Mouse (Mus musculus): Measurements from ENCODE around the gene Gm49373. TPM values are rescaled to one million over a fixed set of nuclear protein-coding genes. Genes with fewer than 3 reads are reported as not detected.

Gene Gm49373
- total and polyA plus RNA-seq, 3 experiments: 0.27 to 0.30 TPM; not detected in 1

GRCm38 (mm10) chr9:21034481-21035085 lies 38.3 kb downstream of the Gm49373 start:
- no peak overlapping the region for H3K27ac ChIP-seq
- H3K79me2 ChIP-seq (replicated peaks; ENCODE audit: control insufficient read depth, insufficient read depth, low read length): no peaks in the 10 kb centered on the region
- WGBS: 13% methylated on average over 17 of the region's 17 CpGs
- H3K36me3 ChIP-seq (ENCODE audit: control insufficient read depth, insufficient read depth, low read length): no peaks in the 10 kb centered on the region
- TF ChIP-seq POLR2A (IDR thresholded peaks at IDR 0.05; ENCODE audit: insufficient read depth, low read depth, low read length): no peak
- no peak for TF ChIP-seq EP300 (IDR thresholded peaks at IDR 0.05; ENCODE audit: insufficient read depth, low read depth, low read length)
- no peak for TF ChIP-seq CTCF (IDR thresholded peaks at IDR 0.05)
- peaks cover 11% of the 10 kb centered on the region for H3K27me3 ChIP-seq (ENCODE audit: control insufficient read depth, insufficient read depth, low read length)
- no peak overlapping the region for H3K4me3 ChIP-seq
- H3K9ac ChIP-seq (ENCODE audit: low read depth, low read length): no peak overlapping the region
- peaks cover 3% of the 10 kb centered on the region for H3K4me1 ChIP-seq (ENCODE audit: control insufficient read depth, insufficient read depth, low read length)
- intact Hi-C loops (cut with DNase I): loop anchor here (5.0 kb wide), 2 partner anchors 38 to 58 kb away; partner anchors contain the start of genes Fdx1l, Gm38431, Gm49373 and Raver1
- no peak for DNase-seq

- TF ChIP-seq CTCF (IDR thresholded peaks at IDR 0.05): no peak
- no peak for TF ChIP-seq POLR2A (IDR thresholded peaks at IDR 0.05; ENCODE audit: insufficient read depth, low read depth, low read length)
- TF ChIP-seq EP300 (IDR thresholded peaks at IDR 0.05; ENCODE audit: insufficient read depth, low read depth, low read length): no peak
- Histone ChIP-seq H3K4me3 (peak overlapping the region; percentile 73), H3K36me3 (ENCODE audit: control insufficient read depth, insufficient read depth, low read length) (no peaks in the 10 kb centered on the region), H3K9ac (ENCODE audit: low read depth, low read length) (peak overlapping the region; percentile 28), H3K27me3 (ENCODE audit: control insufficient read depth, insufficient read depth, low read length) (peaks cover 11% of the 10 kb centered on the region), H3K27ac (no peak overlapping the region), H3K4me1 (ENCODE audit: control insufficient read depth, insufficient read depth, low read length) (peaks cover 3% of the 10 kb centered on the region), H3K79me2 (replicated peaks; ENCODE audit: control insufficient read depth, insufficient read depth, low read length) (no peaks in the 10 kb centered on the region)
- intact Hi-C loops (cut with DNase I): loop anchor here (5.0 kb wide), 2 partner anchors 39 to 59 kb away; partner anchors contain the start of genes Fdx1l, Gm38431, Gm49373 and Raver1
- WGBS: under 1% methylated on average over 34 of the region's 34 CpGs
- DNase-seq: peak; percentile 88 to 89
Measured at GRCm38 (mm10) chr9:21033136-21033535, 39.8 kb downstream of the Gm49373 start.

- Histone ChIP-seq H3K4me3 (peak overlapping the region; percentile 73), H3K9ac (ENCODE audit: low read depth, low read length) (no peak overlapping the region), H3K27ac (no peak overlapping the region), H3K79me2 (replicated peaks; ENCODE audit: control insufficient read depth, insufficient read depth, low read length) (no peaks in the 10 kb centered on the region), H3K36me3 (ENCODE audit: control insufficient read depth, insufficient read depth, low read length) (no peaks in the 10 kb centered on the region), H3K27me3 (ENCODE audit: control insufficient read depth, insufficient read depth, low read length) (peaks cover 11% of the 10 kb centered on the region), H3K4me1 (ENCODE audit: control insufficient read depth, insufficient read depth, low read length) (peaks cover 3% of the 10 kb centered on the region)
- intact Hi-C loops (cut with DNase I): loop anchor here (5.0 kb wide), 2 partner anchors 40 to 60 kb away; partner anchors contain the start of genes Fdx1l, Gm38431, Gm49373 and Raver1
- WGBS: 4% methylated on average over 7 of the region's 7 CpGs
- no peak for DNase-seq
- TF ChIP-seq EP300 (IDR thresholded peaks at IDR 0.05; ENCODE audit: insufficient read depth, low read depth, low read length): no peak
- no peak for TF ChIP-seq CTCF (IDR thresholded peaks at IDR 0.05)
- TF ChIP-seq POLR2A (IDR thresholded peaks at IDR 0.05; ENCODE audit: insufficient read depth, low read depth, low read length): no peak
Measured at GRCm38 (mm10) chr9:21032491-21032890, 40.4 kb downstream of the Gm49373 start.

- intact Hi-C loops (cut with DNase I): loop anchor here (5.0 kb wide), 2 partner anchors 40 to 60 kb away; partner anchors contain the start of genes Fdx1l, Gm38431, Gm49373 and Raver1
- Histone ChIP-seq H3K9ac (ENCODE audit: low read depth, low read length) (peak within 1 kb of the TSS; percentile 28), H3K36me3 (ENCODE audit: control insufficient read depth, insufficient read depth, low read length) (no peaks in the 10 kb centered on the region), H3K79me2 (replicated peaks; ENCODE audit: control insufficient read depth, insufficient read depth, low read length) (no peaks in the 10 kb centered on the region), H3K4me3 (peak within 1 kb of the TSS; percentile 73), H3K27me3 (ENCODE audit: control insufficient read depth, insufficient read depth, low read length) (peaks cover 10% of the 10 kb centered on the region), H3K4me1 (ENCODE audit: control insufficient read depth, insufficient read depth, low read length) (peaks cover 3% of the 10 kb centered on the region), H3K27ac (peak within 1 kb of the TSS; percentile 47; the same call in 1 of the 2 replicates)
- peak in 1 of 2 experiments; percentile 56 for DNase-seq
- TF ChIP-seq POLR2A (IDR thresholded peaks at IDR 0.05; ENCODE audit: insufficient read depth, low read depth, low read length) (no peak), CTCF (IDR thresholded peaks at IDR 0.05) (no peak), EP300 (IDR thresholded peaks at IDR 0.05; ENCODE audit: insufficient read depth, low read depth, low read length) (no peak)
- WGBS: 1% methylated on average over 32 of the region's 35 CpGs
Measured at GRCm38 (mm10) chr9:21031896-21032351, 41.0 kb downstream of the Gm49373 start, which contains the start of gene Icam5. TSS of gene Icam5 (plus strand) at chr9:21032073.

- intact Hi-C loops (cut with DNase I): loop anchor here (5.0 kb wide), 2 partner anchors 41 to 61 kb away; partner anchors contain the start of genes Fdx1l, Gm38431, Gm49373 and Raver1
- peaks cover 3% of the 10 kb centered on the region for H3K4me1 ChIP-seq (ENCODE audit: control insufficient read depth, insufficient read depth, low read length)
- no peak; the same call in 1 of the 2 replicates for TF ChIP-seq POLR2A (IDR thresholded peaks at IDR 0.05; ENCODE audit: insufficient read depth, low read depth, low read length)
- no peak for TF ChIP-seq EP300 (IDR thresholded peaks at IDR 0.05; ENCODE audit: insufficient read depth, low read depth, low read length)
- TF ChIP-seq CTCF (IDR thresholded peaks at IDR 0.05): no peak
- peak overlapping the region; percentile 10 for H3K9ac ChIP-seq (ENCODE audit: low read depth, low read length)
- DNase-seq: peak; percentile 74 to 80
- peak overlapping the region; percentile 47; the same call in 1 of the 2 replicates for H3K27ac ChIP-seq
- H3K36me3 ChIP-seq (ENCODE audit: control insufficient read depth, insufficient read depth, low read length): no peaks in the 10 kb centered on the region
- peak overlapping the region; percentile 69 for H3K4me3 ChIP-seq
- H3K27me3 ChIP-seq (ENCODE audit: control insufficient read depth, insufficient read depth, low read length): peaks cover 8% of the 10 kb centered on the region
- under 1% methylated on average over 36 of the region's 36 CpGs for WGBS
- no peaks in the 10 kb centered on the region for H3K79me2 ChIP-seq (replicated peaks; ENCODE audit: control insufficient read depth, insufficient read depth, low read length)
Measured at GRCm38 (mm10) chr9:21031251-21031895, 41.5 kb downstream of the Gm49373 start.

Measured in heart, adult 2 months (tissue).